Mouse (Mus musculus): ENCODE data around the gene Crb1.

DNA sequence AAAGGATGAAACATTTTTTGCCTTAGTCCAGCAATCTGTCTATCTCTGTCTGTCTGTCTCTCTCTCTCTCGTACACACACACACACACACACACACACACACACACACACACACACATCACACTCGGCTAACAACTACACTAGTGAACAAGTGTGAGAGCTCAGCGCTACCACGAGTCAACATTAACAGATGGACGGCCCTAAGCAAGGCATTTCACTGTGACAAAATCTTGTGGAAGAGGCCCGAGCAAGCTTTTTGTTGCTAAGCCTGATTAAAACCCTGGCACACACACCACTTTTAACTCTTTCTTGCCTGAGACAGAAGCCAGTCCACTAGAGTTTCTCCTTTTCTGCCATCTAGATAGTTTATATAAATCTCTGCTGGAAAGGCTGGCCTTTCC, 223.4 kb downstream of the Crb1 start:
- no peak for TF ChIP-seq CTCF (IDR thresholded peaks at IDR 0.05; ENCODE audit: extremely low read depth, insufficient read length, insufficient replicate concordance, low read depth, low read length)
- TF ChIP-seq POLR2A (IDR thresholded peaks at IDR 0.05; ENCODE audit: low read depth, low read length), result no peak

Measured in small intestine, adult 2 months (tissue).